Mouse (Mus musculus) limb, embryonic 12.5 days (tissue): ENCODE measurements around the gene Tmcc3. TPM values are rescaled to one million over a fixed set of nuclear protein-coding genes. Genes with fewer than 3 reads are reported as not detected.
A peak's percentile ranks its signal among the peaks of the same experiment; 100 is the strongest.

Source experiments
- ATAC-seq: fragments of 200-750 bp; cut with Nextera tagmentation; 2 replicates; pipeline ENCODE4 v1.8.0; 2017; ENCODE audit warnings: low read depth, moderate TSS enrichment; ENCODE audit not compliant: insufficient number of reproducible peaks, insufficient read depth, low FRiP score, low TSS enrichment
- H3K27ac ChIP-seq: fragments of 300-500 bp; sonication (generic); 2 replicates; pipeline ENCODE4 v1.5.1; 2016; ENCODE audit warnings: mild to moderate bottlenecking, moderate library complexity
- H3K27me3 ChIP-seq: fragments of 300-500 bp; sonication (generic); 2 replicates; pipeline ENCODE4 v1.6.1; 2016; ENCODE audit warnings: mild to moderate bottlenecking, moderate library complexity
- H3K36me3 ChIP-seq: fragments of 300-500 bp; sonication (generic); 2 replicates; pipeline ENCODE4 v1.6.1; 2016; ENCODE audit warnings: mild to moderate bottlenecking, moderate library complexity
- H3K4me1 ChIP-seq: fragments of 300-500 bp; sonication (generic); replicated peaks from 2 replicates; pipeline ENCODE4 v1.6.1; 2016
- H3K4me2 ChIP-seq: fragments of 300-500 bp; sonication (generic); 2 replicates; pipeline ENCODE4 v1.6.1; 2016; ENCODE audit warnings: mild to moderate bottlenecking, moderate library complexity
- H3K4me3 ChIP-seq: fragments of 300-500 bp; sonication (generic); replicated peaks from 2 replicates; pipeline ENCODE4 v1.5.1; 2016; ENCODE audit warnings: mild to moderate bottlenecking
- H3K9ac ChIP-seq: fragments of 300-500 bp; sonication (generic); replicated peaks from 2 replicates; pipeline ENCODE4 v1.6.1; 2016; ENCODE audit warnings: mild to moderate bottlenecking, moderate library complexity
- H3K9me3 ChIP-seq: fragments of 300-500 bp; sonication (generic); 2 replicates; pipeline ENCODE4 v1.6.1; 2016; ENCODE audit warnings: mild to moderate bottlenecking, moderate library complexity
- WGBS: fragments of 180-500 bp; shearing (Covaris S2); methylation state at CpG from one replicate; pipeline ENCODE4 v1.1.7; 2016; 5-methylcytosine and 5-hydroxymethylcytosine counted together
- polyA plus RNA-seq: library from polyadenylated mRNA; unstranded; fragments of >200 nt; fragmentation: Nextera tagmentation; extraction: Ambion mirVana; gene quantifications from 2 replicates; pipeline ENCODE4 v1.2.1, GENCODE M21; 2016

The Tmcc3 gene
- 9.5 and 12.1 TPM in 2 replicates for polyA plus RNA-seq

DNA sequence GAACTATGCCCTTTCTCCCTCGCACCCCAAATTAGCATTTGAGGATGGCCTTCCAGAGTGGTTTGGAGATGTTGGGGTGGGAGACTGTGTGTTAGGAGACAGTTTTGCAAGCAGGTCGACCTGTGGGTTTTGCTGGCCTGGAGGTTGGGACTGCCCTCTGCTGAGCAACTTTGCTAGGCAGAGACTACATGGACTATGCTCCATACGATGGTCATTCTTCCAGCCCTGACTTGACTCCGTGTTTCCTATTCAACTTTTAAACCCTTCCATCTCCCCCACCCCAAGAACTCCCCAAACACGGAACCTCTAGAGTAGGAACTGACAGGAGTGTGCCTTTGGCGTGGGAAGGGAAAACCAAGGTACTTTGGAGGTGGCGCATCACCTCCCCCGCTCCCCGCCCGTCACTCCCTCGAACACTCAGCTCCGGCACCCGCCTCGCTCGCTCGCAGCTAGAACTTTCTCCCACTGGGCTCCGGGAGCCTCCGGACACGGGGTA lies at the start of gene Tmcc3:
Gene Tmcc3 (plus strand): TSS at position 439 of the 496 bp plus-strand sequence.
- peak within 1 kb of the TSS; percentile 52 for H3K9ac ChIP-seq
- no peaks in the 10 kb centered on the region for H3K36me3 ChIP-seq
- peaks cover 44% of the 10 kb centered on the region for H3K27me3 ChIP-seq
- H3K27ac ChIP-seq = no peak within 1 kb of the TSS
- H3K4me2 ChIP-seq = peak within 1 kb of the TSS; percentile 88
- H3K9me3 ChIP-seq = no peaks in the 10 kb centered on the region
- H3K4me3 ChIP-seq = peak within 1 kb of the TSS; percentile 46
- peaks cover 12% of the 10 kb centered on the region for H3K4me1 ChIP-seq
- no peak for ATAC-seq
- WGBS = 5% methylated on average over 19 of the region's 19 CpGs

DNA sequence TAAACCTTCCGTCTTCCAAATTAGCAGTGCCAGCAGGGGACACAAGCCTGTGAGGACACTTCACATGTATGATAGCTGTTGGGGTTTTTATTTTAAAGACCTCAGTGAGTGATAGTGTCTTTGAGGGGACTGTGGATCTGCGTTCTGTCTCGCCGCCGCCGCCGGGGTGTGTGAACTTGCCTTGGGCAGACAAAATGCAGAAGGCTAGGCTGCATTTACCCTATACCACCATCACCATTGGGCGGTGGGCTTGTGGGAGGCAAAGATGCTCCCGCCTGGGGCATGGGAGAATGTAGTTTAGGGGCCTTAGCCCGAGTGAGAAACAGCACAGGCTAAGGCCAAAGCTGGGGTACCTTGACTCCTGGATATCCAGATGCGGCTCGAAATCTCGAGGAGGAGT lies 49.1 kb upstream of the Tmcc3 start:
- 89% methylated on average over 13 of the region's 13 CpGs for WGBS
- no peak overlapping the region for H3K9ac ChIP-seq
- no peak overlapping the region for H3K4me3 ChIP-seq
- no peak for ATAC-seq
- H3K27ac ChIP-seq = no peak overlapping the region
- no peaks in the 10 kb centered on the region for H3K27me3 ChIP-seq
- no peak overlapping the region for H3K4me2 ChIP-seq
- no peaks in the 10 kb centered on the region for H3K4me1 ChIP-seq
- no peaks in the 10 kb centered on the region for H3K9me3 ChIP-seq
- no peaks in the 10 kb centered on the region for H3K36me3 ChIP-seq

DNA sequence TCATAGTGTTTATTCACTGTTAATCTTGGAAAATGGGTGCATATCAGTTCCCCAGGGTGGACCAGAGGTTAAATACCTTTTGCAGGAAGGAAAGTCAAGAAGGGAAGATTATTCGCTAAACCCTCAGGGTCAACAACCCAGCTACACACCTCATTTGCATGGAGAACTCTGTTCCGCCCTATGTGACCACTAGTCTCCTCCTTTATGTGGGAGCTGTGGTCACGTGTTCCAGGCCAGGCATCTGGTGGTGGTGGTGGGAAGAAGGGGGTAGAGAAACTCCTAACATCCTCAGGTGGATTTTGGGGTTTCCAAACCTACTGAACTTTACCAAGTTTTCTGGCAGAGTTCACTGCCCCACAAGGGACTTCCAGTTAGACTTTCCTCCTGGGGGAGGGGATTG lies 48.5 kb upstream of the Tmcc3 start:
- Histone ChIP-seq H3K4me3 (no peak overlapping the region), H3K27me3 (no peaks in the 10 kb centered on the region), H3K36me3 (no peaks in the 10 kb centered on the region), H3K4me1 (no peaks in the 10 kb centered on the region), H3K9ac (no peak overlapping the region), H3K4me2 (no peak overlapping the region), H3K27ac (no peak overlapping the region), H3K9me3 (no peaks in the 10 kb centered on the region)
- ATAC-seq = no peak
- WGBS = 73% methylated on average over 3 of the region's 3 CpGs

DNA sequence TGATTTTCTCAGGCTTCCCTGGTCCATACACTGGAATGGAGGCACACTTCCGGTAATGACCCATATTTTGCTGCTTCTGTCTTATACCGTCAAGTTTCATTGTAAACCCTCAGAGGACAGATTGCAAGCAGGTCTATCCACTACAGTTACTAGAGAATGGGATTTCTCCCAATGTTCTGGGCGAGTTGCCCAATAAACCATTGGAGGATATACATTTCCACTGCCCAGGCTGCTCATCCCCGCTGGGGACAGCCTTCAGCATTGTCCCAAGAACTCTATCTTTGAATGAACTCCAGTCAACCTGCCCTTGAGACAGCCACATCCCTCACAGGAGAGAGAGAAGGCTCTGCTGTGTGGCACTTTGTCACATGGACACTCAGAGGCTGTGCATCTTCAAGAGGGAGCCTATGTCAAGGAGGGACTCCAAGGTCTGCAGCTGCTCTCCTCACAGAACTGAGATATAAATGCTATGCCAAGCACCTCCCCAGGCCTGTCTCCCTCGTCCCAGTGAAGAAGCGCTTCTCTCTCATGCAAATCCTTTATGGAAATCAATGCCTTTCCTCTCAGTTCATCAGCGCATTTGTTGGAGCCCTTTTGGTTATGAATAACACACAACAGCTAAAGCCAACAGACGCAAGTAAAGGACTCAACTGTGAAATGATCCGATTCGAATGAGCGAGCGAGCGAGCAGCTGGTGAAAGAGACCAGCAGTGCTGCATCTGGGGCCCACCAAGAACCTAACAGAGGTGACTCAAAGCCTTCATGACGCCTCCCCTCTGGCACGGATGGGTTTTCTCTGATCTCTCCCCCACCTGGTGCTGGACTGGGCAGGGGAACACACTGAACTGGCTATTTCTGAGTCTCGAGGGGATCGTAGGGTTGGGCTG lies 45.9 kb upstream of the Tmcc3 start:
- no peak for ATAC-seq
- Histone ChIP-seq H3K4me2 (no peak overlapping the region), H3K4me3 (no peak overlapping the region), H3K4me1 (no peaks in the 10 kb centered on the region), H3K36me3 (no peaks in the 10 kb centered on the region), H3K9me3 (no peaks in the 10 kb centered on the region), H3K9ac (no peak overlapping the region), H3K27ac (no peak overlapping the region), H3K27me3 (no peaks in the 10 kb centered on the region)
- WGBS = 76% methylated on average over 17 of the region's 17 CpGs

DNA sequence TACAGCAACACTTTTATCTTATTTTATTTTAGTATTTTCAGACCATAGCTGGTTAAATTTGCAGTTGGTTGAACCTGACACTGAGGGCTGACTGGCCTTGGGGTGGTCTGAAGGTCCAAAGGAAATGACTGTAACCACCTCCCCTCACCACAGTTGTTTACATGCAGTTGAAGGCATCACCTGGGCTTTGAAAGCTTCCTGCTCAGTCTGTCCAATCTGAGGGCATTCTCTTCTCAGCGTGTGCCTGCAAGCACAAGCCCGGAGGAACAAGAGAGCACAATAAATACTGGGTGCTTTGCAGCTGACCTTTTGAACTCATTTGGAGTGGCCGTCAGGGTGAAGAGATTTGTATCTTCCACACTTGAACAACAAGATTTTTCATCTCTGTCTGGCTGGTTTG lies 36.4 kb upstream of the Tmcc3 start:
- 13% methylated on average over 3 of the region's 3 CpGs for WGBS

DNA sequence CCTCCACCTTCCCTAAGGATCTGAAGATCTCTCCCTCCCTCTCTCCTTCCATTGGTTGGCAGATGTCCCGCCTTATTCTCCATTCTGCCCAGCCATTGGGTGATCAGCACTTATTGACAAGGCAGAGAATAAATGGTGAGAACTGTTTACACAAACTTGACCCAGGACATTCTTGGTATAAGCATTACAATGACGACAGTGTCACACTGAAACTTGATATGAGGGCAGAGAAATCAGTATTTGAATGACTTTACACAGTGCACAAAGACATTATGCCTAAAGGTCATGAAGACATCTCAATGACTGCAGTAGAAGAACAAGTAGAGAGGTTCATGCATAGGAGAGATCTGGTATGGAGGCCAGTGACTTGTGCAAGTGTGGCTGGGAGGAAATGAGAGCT lies 35.2 kb upstream of the Tmcc3 start:
- Histone ChIP-seq H3K27me3 (no peaks in the 10 kb centered on the region), H3K4me1 (peaks cover 6% of the 10 kb centered on the region), H3K36me3 (no peaks in the 10 kb centered on the region), H3K27ac (no peak overlapping the region), H3K4me3 (no peak overlapping the region), H3K9me3 (no peaks in the 10 kb centered on the region), H3K4me2 (no peak overlapping the region), H3K9ac (no peak overlapping the region)
- ATAC-seq = no peak
- WGBS = 56% methylated on average over 2 of the region's 2 CpGs

More for the DNA sequence above, 36.4 kb upstream of the Tmcc3 start:
- Histone ChIP-seq H3K4me2 (no peak overlapping the region), H3K27ac (no peak overlapping the region), H3K4me3 (no peak overlapping the region), H3K4me1 (peaks cover 6% of the 10 kb centered on the region), H3K27me3 (no peaks in the 10 kb centered on the region), H3K36me3 (no peaks in the 10 kb centered on the region), H3K9me3 (no peaks in the 10 kb centered on the region), H3K9ac (no peak overlapping the region)
- no peak for ATAC-seq

DNA sequence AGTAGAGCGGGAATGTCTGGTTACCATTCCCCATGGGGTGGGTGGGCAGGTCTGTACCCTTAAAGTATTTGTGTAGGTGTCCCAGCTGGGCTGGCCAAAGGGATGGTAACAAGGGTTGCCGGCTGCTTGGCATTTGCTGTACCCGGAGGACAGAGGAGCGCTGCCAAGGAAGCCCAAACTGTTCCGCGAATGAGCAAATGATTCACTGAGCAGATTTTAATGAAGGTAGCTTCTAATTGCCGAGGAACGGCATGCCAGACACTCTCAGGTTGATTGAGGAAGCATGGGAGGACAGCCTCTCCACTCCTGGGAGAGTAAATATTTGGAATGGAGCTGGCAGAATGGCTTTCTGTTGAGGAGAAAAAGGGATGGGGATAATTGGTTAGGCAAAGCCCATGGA lies 29.6 kb upstream of the Tmcc3 start:
- Histone ChIP-seq H3K27ac (no peak overlapping the region), H3K27me3 (no peaks in the 10 kb centered on the region), H3K9me3 (no peaks in the 10 kb centered on the region), H3K36me3 (no peaks in the 10 kb centered on the region), H3K4me2 (no peak overlapping the region), H3K4me1 (peaks cover 6% of the 10 kb centered on the region), H3K9ac (no peak overlapping the region), H3K4me3 (no peak overlapping the region)
- 87% methylated on average over 8 of the region's 8 CpGs for WGBS
- ATAC-seq = no peak

DNA sequence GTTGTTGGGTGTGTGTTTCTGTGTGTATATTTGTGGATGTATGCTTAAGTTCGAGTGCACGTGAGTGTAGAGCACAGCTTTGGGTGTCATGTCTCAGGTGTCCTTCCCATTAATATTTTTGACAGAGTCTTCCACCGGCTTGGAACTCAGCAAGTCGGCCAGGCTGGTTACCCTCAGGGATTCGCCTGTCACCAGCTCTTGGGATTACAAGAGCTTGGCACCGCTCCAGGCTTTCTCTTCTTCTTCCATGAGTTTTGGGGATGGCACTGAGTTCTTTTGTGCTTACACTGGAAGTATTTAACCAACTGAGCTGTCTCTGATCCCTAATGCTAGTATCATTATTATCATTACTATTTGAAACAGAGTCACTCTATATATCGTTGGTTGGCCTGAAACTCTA lies 29.0 kb upstream of the Tmcc3 start:
- Histone ChIP-seq H3K27me3 (no peaks in the 10 kb centered on the region), H3K9ac (no peak overlapping the region), H3K36me3 (no peaks in the 10 kb centered on the region), H3K27ac (no peak overlapping the region), H3K4me1 (peaks cover 6% of the 10 kb centered on the region), H3K9me3 (no peaks in the 10 kb centered on the region), H3K4me3 (no peak overlapping the region), H3K4me2 (no peak overlapping the region)
- ATAC-seq = no peak
- 90% methylated on average over 7 of the region's 7 CpGs for WGBS

DNA sequence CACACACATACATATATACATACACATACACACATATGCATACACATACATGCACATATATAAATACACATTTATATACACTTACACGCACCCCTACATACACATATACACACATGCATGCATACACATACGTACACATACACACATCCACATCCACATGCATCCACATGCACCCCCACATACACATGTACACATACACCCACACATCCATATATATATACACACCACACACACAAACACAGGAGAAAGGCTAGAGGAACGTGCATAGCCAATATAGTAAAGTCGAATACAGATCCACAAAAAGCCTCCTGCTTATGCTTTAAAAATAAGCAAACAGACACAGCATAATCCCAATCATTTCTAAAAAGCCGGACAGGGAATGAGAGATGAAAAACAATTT lies 17.3 kb upstream of the Tmcc3 start:
- Histone ChIP-seq H3K27ac (no peak overlapping the region), H3K27me3 (peaks cover 5% of the 10 kb centered on the region), H3K4me3 (no peak overlapping the region), H3K9ac (no peak overlapping the region), H3K4me2 (no peak overlapping the region), H3K36me3 (no peaks in the 10 kb centered on the region), H3K9me3 (no peaks in the 10 kb centered on the region), H3K4me1 (peaks cover 12% of the 10 kb centered on the region)
- no peak for ATAC-seq
- 90% methylated on average over 5 of the region's 5 CpGs for WGBS

DNA sequence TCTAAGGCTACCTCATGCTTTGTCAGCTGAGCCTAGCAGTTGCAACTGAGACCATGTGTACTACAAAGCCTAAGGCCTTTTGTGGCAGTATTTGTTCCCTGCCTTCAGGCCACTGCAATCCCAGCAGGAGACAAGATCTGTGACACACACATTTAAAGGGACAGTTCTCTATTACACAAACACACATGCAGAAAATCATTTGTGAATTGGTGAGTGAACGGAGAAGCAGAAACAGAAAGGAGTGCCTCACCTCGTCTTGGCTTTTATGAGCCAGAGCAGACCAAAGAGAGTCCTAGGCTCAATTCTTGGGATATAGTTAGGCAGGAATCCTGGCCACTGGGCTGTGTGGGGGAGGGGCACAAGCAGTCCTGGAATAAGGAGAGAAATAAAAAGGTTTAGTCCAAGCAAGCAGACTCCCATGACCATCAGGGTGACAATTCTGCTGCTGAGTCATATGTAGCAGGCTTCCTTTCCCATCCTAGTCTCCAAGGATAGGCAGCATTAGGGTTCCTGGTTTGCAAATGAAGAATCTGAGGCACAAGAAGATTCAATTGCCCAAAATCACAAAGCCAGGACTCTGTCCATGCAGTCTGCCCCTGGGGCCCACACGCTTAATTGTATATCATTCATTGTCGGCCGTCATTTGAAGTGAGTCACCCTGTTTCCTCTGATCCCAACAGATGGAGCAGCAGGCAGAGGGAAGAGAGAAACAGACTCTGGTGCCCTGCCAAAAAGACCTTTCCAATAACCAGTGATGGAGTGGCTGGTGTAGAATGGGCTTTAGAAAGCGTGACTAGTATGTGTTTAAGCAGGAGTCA lies 16.6 kb upstream of the Tmcc3 start:
- Histone ChIP-seq H3K36me3 (no peaks in the 10 kb centered on the region), H3K27ac (no peak overlapping the region), H3K4me2 (no peak overlapping the region), H3K9me3 (no peaks in the 10 kb centered on the region), H3K4me1 (peaks cover 12% of the 10 kb centered on the region), H3K9ac (no peak overlapping the region), H3K27me3 (peaks cover 5% of the 10 kb centered on the region), H3K4me3 (no peak overlapping the region)
- WGBS = 37% methylated on average over 6 of the region's 6 CpGs
- no peak for ATAC-seq

DNA sequence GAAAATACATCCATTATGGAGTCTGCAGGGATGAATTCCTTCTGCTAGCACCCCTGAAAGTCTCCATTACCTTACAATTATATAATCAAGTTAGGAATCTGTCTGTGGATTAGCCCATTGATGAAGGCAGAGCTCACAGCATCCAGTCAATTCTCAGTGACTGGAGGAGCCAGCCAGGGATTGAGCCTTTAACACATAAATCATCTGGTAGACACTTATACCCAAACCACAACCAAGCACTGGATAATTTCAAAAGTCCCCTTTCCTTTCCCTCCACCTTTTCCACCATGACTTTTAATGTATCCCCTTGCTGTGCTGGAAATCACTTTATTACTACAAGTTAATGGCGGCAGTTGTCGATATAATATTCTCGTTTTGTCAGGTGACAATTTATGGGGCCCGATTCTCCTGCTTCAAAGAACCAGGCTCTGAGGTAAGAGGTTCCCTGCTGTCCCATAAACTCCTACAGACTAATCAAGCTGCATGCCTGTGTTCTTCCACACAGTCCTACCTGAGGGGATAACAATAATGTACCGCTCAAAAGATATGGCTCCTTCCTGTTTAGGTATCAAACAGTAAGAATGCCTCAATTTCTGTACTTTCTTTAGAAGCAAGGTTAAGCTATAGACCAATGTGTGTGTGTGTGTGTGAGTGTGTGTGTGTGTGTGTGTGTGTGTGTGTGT lies 15.7 kb upstream of the Tmcc3 start:
- no peak overlapping the region for H3K27ac ChIP-seq

More for the DNA sequence above, 15.7 kb upstream of the Tmcc3 start:
- WGBS = 49% methylated on average over 5 of the region's 5 CpGs
- no peaks in the 10 kb centered on the region for H3K9me3 ChIP-seq
- no peak overlapping the region for H3K4me2 ChIP-seq
- ATAC-seq = no peak
- H3K4me3 ChIP-seq = no peak overlapping the region
- H3K36me3 ChIP-seq = no peaks in the 10 kb centered on the region
- peaks cover 12% of the 10 kb centered on the region for H3K4me1 ChIP-seq
- no peak overlapping the region for H3K9ac ChIP-seq
- H3K27me3 ChIP-seq = peaks cover 5% of the 10 kb centered on the region
